Mouse (Mus musculus) Muller cell, postnatal 12 days (primary cell): ENCODE measurements around the gene Myo5a.

Source experiments
- DNase-seq: peaks from one replicate; pipeline ENCODE4 v3.0.0-alpha.2; 2015; ENCODE audit errors: inconsistent ontology term

Myo5a gene

GRCm38 (mm10) chr9:75071706-75072192 lies 934 bp downstream of the Myo5a start:
- DNase-seq: peak; percentile 67

GRCm38 (mm10) chr9:75072361-75072760 lies 1.5 kb downstream of the Myo5a start:
- DNase-seq: no peak

DNA sequence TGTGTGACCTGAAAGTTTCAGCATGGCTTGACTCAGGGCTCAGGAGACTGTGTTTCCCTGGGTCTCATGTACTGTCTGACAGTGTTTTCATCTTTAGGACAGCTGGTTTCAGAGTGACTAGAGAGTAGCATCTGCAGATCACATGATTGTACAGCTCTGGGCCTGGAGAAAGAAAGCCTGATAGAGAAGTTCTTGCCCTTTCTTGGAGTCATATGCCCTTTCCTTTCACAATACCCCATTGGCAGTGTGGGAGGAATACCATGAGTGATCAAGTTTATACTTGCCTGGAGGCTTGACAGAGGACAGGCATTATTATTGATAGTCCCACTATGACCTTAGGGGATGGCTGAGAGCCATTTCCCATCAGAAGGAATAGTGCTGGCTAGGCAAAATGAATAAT lies 6.4 kb downstream of the Myo5a start:
- no peak for DNase-seq

- peak; percentile 91 for DNase-seq
Measured at GRCm38 (mm10) chr9:75085242-75085824, 14.5 kb downstream of the Myo5a start.

DNA sequence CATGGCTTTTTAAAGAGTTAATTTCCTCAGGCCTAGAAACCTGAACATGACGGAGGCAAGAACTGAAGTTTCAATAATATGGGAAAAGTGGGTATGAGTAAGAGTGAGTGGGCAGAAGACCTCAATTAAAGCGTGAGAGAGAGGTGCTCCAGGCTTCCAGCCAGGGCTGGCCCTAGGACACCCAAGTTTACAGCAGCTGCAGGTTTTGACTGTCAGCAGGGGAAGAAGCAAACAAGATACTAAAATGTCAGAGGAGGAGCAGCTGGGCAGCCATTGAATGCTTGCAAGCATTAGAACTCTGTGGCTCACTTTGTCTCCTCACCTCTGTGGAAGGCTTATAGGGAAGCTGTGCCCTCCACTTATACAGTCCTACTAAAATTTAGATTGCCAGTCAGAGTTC lies 17.0 kb downstream of the Myo5a start:
- DNase-seq: peak; percentile 61

GRCm38 (mm10) chr9:75089285-75089684 lies 18.5 kb downstream of the Myo5a start:
- DNase-seq: no peak

- no peak for DNase-seq
Measured at GRCm38 (mm10) chr9:75092134-75092533, 21.3 kb downstream of the Myo5a start.

GRCm38 (mm10) chr9:75094762-75095161 lies 23.9 kb downstream of the Myo5a start:
- DNase-seq: peak; percentile 45

DNA sequence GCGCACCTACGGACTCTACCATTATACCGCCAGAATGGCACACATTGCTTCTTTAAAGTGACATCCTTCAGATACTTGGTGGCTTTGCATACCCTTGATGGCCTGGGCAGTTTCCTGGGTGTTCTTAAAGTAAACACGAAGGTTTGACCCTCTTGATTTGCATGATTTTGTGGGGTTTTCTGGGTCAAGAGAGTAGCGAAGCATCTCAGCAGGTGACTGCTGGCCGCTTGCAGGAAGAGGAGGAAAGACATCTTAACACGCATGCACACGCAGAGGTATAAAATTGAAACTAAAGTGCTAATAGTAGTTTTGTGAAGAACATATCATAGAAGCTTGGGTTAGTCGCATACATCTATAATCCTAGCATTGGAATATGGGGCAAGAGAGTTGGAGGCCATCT lies 28.1 kb downstream of the Myo5a start:
- DNase-seq: no peak

- no peak for DNase-seq
Measured at GRCm38 (mm10) chr9:75100157-75100781, 29.5 kb downstream of the Myo5a start.

DNA sequence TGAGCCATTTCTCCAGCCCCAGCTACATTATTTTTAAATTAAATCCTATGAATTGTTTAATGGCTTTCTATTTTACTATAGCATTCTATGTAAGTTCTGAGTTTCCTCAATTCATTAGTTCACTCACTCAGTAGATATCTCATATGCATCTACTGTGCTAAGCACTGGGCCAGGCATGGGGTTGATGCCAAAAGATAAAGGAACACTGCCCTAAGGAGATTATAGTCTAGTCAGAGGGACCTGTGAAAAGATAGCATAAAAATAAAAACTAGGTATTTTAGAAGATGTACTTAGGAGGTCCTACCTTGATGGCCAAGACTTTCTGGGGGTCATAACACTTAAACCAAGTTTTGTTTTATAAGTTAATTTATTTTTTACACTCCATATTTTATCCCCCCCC lies 31.3 kb downstream of the Myo5a start:
- no peak for DNase-seq

GRCm38 (mm10) chr9:75116571-75117177 lies 45.9 kb downstream of the Myo5a start:
- DNase-seq: no peak

GRCm38 (mm10) chr9:75121126-75121525 lies 50.3 kb downstream of the Myo5a start:
- no peak for DNase-seq

DNA sequence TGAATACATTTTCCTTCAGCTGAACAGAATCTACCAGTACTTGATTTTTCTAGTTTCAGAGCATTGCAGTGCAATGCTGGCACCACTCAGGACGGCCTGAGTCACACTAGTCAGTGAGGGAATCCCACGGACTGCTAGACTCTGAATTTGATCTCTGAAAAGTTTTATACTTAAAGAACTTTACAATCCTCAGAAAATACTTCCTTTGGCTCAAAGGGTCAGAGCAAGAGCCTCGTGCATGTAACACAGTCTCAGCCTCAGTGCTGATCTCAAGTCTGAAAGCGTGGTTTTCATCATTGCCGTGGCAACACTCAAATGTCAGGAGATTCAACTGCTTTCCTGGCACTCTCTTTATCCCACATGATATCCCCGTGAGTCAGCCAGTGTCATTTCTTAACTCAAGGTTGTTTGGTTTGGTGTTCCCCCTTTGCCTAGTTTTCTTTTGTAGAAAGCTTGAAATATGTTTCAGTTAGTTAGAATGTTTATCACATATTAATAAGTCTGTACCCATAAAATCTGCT lies 53.4 kb downstream of the Myo5a start:
- peak; percentile 69 for DNase-seq

GRCm38 (mm10) chr9:75130553-75130952 lies 59.7 kb downstream of the Myo5a start:
- DNase-seq: no peak

- no peak for DNase-seq
Measured at GRCm38 (mm10) chr9:75146911-75147310, 76.1 kb downstream of the Myo5a start.

DNA sequence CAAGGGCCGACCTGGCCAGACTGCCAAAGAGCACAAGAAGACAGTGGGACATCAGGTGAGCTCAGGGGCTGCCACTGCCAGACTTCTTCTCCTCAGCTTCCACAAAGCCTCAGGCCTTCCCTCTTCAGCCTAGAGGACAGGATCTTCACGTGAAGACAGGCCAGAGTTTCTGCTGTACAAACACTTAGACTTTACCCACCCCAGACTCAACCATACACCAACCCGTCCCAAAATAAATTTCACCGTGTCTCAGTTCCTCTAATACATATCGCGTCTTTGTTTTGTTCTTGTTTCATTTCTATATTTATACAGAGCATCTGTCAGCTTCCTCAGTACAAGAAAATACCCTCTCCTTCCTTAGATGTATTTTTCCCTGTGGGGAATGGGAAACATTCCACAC lies 89.7 kb downstream of the Myo5a start:
- DNase-seq: no peak

DNA sequence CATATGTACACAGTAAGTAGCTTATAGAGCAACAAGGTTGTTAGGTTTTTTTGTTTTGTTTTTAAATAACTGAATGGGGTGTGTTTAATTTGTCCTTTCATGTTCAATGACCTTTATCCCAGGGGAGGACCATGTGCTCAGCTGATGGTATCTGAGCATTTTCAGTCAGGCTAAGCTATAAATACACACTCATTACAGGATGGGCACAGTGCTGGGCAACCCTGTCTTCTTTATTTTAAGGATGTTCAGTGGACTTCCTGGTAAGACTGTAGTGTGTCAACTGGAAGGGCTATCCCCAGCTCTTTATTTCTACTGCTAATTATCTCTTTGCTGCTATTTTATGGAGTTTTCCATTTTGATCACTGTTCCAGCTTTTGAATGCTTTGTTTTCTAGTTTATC lies 92.8 kb downstream of the Myo5a start:
- no peak for DNase-seq

DNA sequence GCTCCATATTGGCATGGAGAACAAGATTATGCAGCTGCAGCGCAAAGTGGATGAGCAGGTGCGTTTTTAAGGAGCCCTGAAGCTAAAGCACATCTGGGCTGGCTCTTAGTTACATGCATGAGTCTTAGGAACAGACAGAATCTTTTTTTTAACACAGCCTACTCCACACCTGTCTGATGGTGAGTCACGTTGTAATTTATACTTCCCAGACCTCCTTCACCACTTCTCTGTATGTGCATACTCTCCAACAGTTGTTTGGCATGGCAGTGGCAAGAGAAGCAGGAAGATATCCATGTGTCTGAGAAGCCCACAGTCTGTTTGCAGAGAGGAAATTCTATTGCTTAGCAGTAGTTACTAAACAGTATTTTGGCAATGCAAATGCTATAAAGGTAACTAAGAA lies 100.9 kb downstream of the Myo5a start:
- no peak for DNase-seq

- no peak for DNase-seq
Measured at GRCm38 (mm10) chr9:75187646-75188260, 116.9 kb downstream of the Myo5a start.

- DNase-seq: no peak
Measured at GRCm38 (mm10) chr9:75193858-75194257, 123.0 kb downstream of the Myo5a start.

GRCm38 (mm10) chr9:75196335-75196734 lies 125.5 kb downstream of the Myo5a start:
- peak; percentile 78 for DNase-seq

GRCm38 (mm10) chr9:75197297-75197696 lies 126.5 kb downstream of the Myo5a start:
- DNase-seq: peak; percentile 52
